Mouse (Mus musculus): ENCODE measurements around the gene Triobp.

DNA sequence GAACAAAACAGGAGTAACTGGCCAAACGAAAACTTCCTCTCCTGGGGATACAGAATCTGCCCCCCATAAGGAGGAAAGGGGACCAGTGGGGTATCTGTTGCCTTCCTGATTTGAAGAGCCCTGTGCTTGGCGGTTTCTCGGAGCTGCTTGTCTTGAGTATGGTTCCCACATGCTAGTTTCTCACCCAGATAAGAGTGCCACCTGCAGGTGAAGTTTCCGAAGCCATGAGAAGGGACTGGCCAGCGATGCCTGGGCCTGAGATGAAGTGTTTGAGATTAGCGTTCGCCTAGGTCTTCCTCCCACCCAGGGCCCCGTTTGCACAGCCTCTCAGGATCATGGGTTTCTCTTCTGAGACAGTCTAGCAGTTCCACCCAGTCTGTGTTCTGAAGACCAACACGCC is 35.5 kb upstream of the Triobp start:
- TF ChIP-seq CTCF (IDR thresholded peaks at IDR 0.05; ENCODE audit: control insufficient read depth, insufficient read depth, low read length) (peak; percentile 47), POLR2A (IDR thresholded peaks at IDR 0.05; ENCODE audit: borderline replicate concordance, control insufficient read depth, low read depth, low read length) (no peak)
